Mouse (Mus musculus) neural tube, embryonic 13.5 days (tissue): ENCODE data around the gene B4galnt3. TPM values are rescaled to one million over a fixed set of nuclear protein-coding genes. Genes with fewer than 3 reads are reported as not detected.
"Not testable (repeated sequence)": the region's sequence is repeated elsewhere in the genome, so short reads cannot be mapped to it uniquely, and the experiment has no call there.

Experiments used
- ATAC-seq: fragments of 200-750 bp; cut with Nextera tagmentation; 2 replicates; pipeline ENCODE4 v1.8.0; 2017; ENCODE audit warnings: low read depth, mild to moderate bottlenecking, moderate TSS enrichment, moderate library complexity
- H3K27ac ChIP-seq: fragments of 300-500 bp; sonication (generic); replicated peaks from 2 replicates; pipeline ENCODE4 v1.5.1; 2015; ENCODE audit warnings: moderate library complexity, mild to moderate bottlenecking, inconsistent platforms
- H3K27me3 ChIP-seq: fragments of 300-500 bp; sonication (generic); 2 replicates; pipeline ENCODE4 v1.6.1; 2015; ENCODE audit warnings: mild to moderate bottlenecking, inconsistent platforms
- H3K36me3 ChIP-seq: fragments of 300-500 bp; sonication (generic); 2 replicates; pipeline ENCODE4 v1.6.1; 2015; ENCODE audit warnings: mild to moderate bottlenecking, inconsistent platforms
- H3K4me1 ChIP-seq: fragments of 300-500 bp; sonication (generic); replicated peaks from 2 replicates; pipeline ENCODE4 v1.6.1; 2015; ENCODE audit warnings: inconsistent platforms
- H3K4me2 ChIP-seq: fragments of 300-500 bp; sonication (generic); 2 replicates; pipeline ENCODE4 v1.6.1; 2015; ENCODE audit warnings: inconsistent platforms, mild to moderate bottlenecking, moderate library complexity
- H3K4me3 ChIP-seq: fragments of 300-500 bp; sonication (generic); 2 replicates; pipeline ENCODE4 v1.5.1; 2015; ENCODE audit warnings: mild to moderate bottlenecking, inconsistent platforms
- H3K9ac ChIP-seq: fragments of 300-500 bp; sonication (generic); 2 replicates; pipeline ENCODE4 v1.6.1; 2015; ENCODE audit warnings: moderate library complexity, mild to moderate bottlenecking, inconsistent platforms
- H3K9me3 ChIP-seq: fragments of 300-500 bp; sonication (generic); 2 replicates; pipeline ENCODE4 v1.6.1; 2016; ENCODE audit warnings: inconsistent platforms
- WGBS: fragments of 180-500 bp; shearing (Covaris S2); methylation state at CpG from one replicate; pipeline ENCODE4 v1.1.7; 2015; 5-methylcytosine and 5-hydroxymethylcytosine counted together
- polyA plus RNA-seq: library from polyadenylated mRNA; unstranded; fragments of >200 nt; fragmentation: Nextera tagmentation; extraction: Ambion mirVana; gene quantifications from 2 replicates; pipeline ENCODE4 v1.2.1, GENCODE M21; 2015

The B4galnt3 gene
- polyA plus RNA-seq, 1 experiment from 2014 or later, result 0.11 TPM

DNA sequence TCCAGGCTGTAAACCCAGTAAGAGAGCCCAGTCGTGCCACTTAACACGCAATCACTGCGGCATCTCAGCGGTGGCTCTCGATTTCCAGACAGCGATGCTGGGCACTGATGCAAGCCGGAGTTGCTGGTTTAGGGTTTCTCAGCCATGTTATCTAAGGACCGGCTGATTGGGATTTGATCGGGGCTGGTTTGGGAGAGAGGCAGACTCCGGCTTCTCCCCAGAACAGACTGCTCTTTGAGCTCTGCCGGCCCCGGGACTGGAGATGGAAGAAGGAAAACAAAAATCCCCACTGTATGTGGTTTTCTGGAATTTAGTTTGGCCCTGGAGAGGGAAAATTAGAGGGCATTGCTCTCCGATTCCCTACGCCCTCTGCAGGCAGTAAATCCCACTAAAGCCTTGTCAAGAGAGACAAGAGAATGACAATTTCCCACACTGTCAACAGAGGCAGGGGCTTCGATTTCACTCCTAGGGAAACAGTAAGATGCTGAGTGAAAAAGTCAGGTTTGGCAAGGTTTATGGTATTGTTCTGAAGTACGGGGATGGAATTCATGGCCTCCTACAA, 8.5 kb upstream of the B4galnt3 start:
- Histone ChIP-seq H3K27ac (0 out of 2 replicates have a peak overlapping the region, but pooled peaks have one; percentile 4), H3K36me3 (no peaks in the 10 kb centered on the region), H3K4me1 (0 out of 2 replicates have a peak, but pooled peaks cover 7% of the 10 kb centered on the region), H3K9ac (peak overlapping the region; percentile 52; the same call in 1 of the 2 replicates), H3K4me3 (peak overlapping the region; percentile 17), H3K4me2 (peak overlapping the region; percentile 44), H3K9me3 (no peaks in the 10 kb centered on the region), H3K27me3 (no peaks in the 10 kb centered on the region)
- WGBS, result 28% methylated on average over 16 of the region's 16 CpGs
- ATAC-seq, result no peak

- H3K9me3 ChIP-seq, result no peaks in the 10 kb centered on the region
- no peak overlapping the region for H3K9ac ChIP-seq
- H3K4me2 ChIP-seq, result no peak overlapping the region
- no peak for ATAC-seq
- WGBS, result 29% methylated on average over 6 of the region's 6 CpGs
- H3K4me1 ChIP-seq, result 0 out of 2 replicates have a peak, but pooled peaks cover 7% of the 10 kb centered on the region
- H3K4me3 ChIP-seq, result no peak overlapping the region
- no peak overlapping the region for H3K27ac ChIP-seq
- peaks cover 2% of the 10 kb centered on the region for H3K27me3 ChIP-seq
- no peaks in the 10 kb centered on the region for H3K36me3 ChIP-seq
Measured at GRCm38 (mm10) chr6:120301137-120301536, 6.8 kb upstream of the B4galnt3 start.

- H3K9ac ChIP-seq, H3K4me2 ChIP-seq, H3K36me3 ChIP-seq, H3K27ac ChIP-seq, H3K9me3 ChIP-seq, ATAC-seq, H3K4me3 ChIP-seq: not testable (repeated sequence)
- Histone ChIP-seq H3K4me1 (peaks cover 12% of the 10 kb centered on the region), H3K27me3 (peaks cover 47% of the 10 kb centered on the region)
- 96% methylated on average over 2 of the region's 2 CpGs for WGBS
Measured at GRCm38 (mm10) chr6:120296589-120296988, 2.2 kb upstream of the B4galnt3 start.

- peaks cover 51% of the 10 kb centered on the region for H3K27me3 ChIP-seq
- H3K27ac ChIP-seq, result no peak overlapping the region
- H3K9ac ChIP-seq, result peak overlapping the region; percentile 73
- peaks cover 12% of the 10 kb centered on the region for H3K4me1 ChIP-seq
- under 1% methylated on average over 16 of the region's 16 CpGs for WGBS
- H3K4me3 ChIP-seq, result peak overlapping the region; percentile 66
- H3K9me3 ChIP-seq, result no peaks in the 10 kb centered on the region
- H3K36me3 ChIP-seq, result no peaks in the 10 kb centered on the region
- ATAC-seq, result peak; percentile 52; the same call in 1 of the 2 replicates
- H3K4me2 ChIP-seq, result peak overlapping the region; percentile 99
Measured at GRCm38 (mm10) chr6:120294785-120295133, 400 bp upstream of the B4galnt3 start.

DNA sequence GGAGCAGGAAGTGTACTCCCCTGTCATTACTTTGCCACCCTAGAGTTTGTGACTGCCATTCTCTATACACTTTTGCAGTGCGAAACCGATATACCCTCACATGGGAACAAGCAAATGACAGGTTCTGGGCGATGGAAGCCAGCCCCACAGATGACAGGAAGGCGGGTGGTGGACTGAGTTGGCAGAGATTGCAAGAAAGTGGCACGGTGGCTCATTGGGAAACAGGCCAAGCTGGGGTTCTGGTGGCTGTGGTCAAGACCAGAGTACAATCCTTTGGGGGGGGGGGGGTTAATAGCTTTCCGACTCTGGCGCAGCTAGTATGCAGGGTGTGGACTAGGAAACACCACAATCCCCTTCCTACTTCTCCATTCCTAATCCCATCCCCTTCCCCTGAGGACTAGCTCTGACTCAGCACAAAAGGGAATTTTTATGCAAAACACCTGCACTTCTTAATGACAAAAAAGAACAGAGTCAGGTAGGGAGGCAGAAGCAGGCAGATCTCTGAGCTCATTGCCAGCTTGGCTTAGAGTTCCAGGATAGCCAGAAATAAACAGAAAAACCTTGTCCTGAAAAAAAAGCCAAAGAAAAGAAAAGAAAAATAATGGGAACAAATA, 2.9 kb downstream of the B4galnt3 start:
- Histone ChIP-seq H3K4me1 (peaks cover 12% of the 10 kb centered on the region), H3K9me3 (no peaks in the 10 kb centered on the region), H3K27me3 (peaks cover 51% of the 10 kb centered on the region), H3K4me2 (no peak overlapping the region), H3K4me3 (no peak overlapping the region), H3K27ac (no peak overlapping the region), H3K36me3 (no peaks in the 10 kb centered on the region), H3K9ac (no peak overlapping the region)
- ATAC-seq, result no peak
- WGBS, result 93% methylated on average over 7 of the region's 7 CpGs

- H3K27ac ChIP-seq, result no peak overlapping the region
- H3K4me1 ChIP-seq, result peaks cover 6% of the 10 kb centered on the region
- no peaks in the 10 kb centered on the region for H3K36me3 ChIP-seq
- WGBS, result 89% methylated on average over 4 of the region's 4 CpGs
- no peak overlapping the region for H3K9ac ChIP-seq
- H3K4me3 ChIP-seq, result no peak overlapping the region
- H3K27me3 ChIP-seq, result peaks cover 31% of the 10 kb centered on the region
- no peak for ATAC-seq
- H3K4me2 ChIP-seq, result no peak overlapping the region
- H3K9me3 ChIP-seq, result no peaks in the 10 kb centered on the region
Measured at GRCm38 (mm10) chr6:120289430-120289829, 4.9 kb downstream of the B4galnt3 start.

DNA sequence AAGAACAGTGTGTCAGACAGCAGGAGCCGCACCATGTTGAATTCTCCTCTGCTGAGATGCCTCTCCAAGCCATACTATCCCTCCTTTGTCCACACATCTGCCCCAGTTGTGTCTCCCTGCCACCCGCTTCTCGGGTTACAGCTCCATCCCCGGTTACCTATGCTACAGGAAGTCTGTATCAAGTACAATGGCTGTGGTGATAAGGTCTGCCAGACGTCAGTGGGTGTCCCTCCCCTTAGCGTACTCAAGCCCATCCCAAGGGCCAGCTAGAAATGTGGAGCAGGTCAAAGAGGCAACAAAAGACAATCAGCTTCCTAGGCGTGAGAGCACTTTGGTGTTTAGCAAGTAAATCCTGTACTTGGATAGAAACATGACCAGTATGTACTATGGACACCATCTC, 5.8 kb downstream of the B4galnt3 start:
- Histone ChIP-seq H3K36me3 (no peaks in the 10 kb centered on the region), H3K4me2 (no peak overlapping the region), H3K27me3 (peaks cover 23% of the 10 kb centered on the region), H3K4me3 (no peak overlapping the region), H3K4me1 (peaks cover under 1% of the 10 kb centered on the region; the same call in 1 of the 2 replicates), H3K27ac (no peak overlapping the region), H3K9ac (no peak overlapping the region), H3K9me3 (no peaks in the 10 kb centered on the region)
- WGBS, result 52% methylated on average over 7 of the region's 7 CpGs
- ATAC-seq, result no peak

GRCm38 (mm10) chr6:120287279-120287678, 7.1 kb downstream of the B4galnt3 start:
- no peaks in the 10 kb centered on the region for H3K36me3 ChIP-seq
- 89% methylated on average over 9 of the region's 9 CpGs for whole genome bisulfite sequencing
- H3K9me3 ChIP-seq, result no peaks in the 10 kb centered on the region
- peaks cover 10% of the 10 kb centered on the region for H3K27me3 ChIP-seq
- H3K4me2 ChIP-seq, result no peak overlapping the region
- H3K9ac ChIP-seq, result no peak overlapping the region
- no peak overlapping the region for H3K27ac ChIP-seq
- ATAC-seq, result no peak
- no peak overlapping the region for H3K4me3 ChIP-seq
- H3K4me1 ChIP-seq, result no peaks in the 10 kb centered on the region

DNA sequence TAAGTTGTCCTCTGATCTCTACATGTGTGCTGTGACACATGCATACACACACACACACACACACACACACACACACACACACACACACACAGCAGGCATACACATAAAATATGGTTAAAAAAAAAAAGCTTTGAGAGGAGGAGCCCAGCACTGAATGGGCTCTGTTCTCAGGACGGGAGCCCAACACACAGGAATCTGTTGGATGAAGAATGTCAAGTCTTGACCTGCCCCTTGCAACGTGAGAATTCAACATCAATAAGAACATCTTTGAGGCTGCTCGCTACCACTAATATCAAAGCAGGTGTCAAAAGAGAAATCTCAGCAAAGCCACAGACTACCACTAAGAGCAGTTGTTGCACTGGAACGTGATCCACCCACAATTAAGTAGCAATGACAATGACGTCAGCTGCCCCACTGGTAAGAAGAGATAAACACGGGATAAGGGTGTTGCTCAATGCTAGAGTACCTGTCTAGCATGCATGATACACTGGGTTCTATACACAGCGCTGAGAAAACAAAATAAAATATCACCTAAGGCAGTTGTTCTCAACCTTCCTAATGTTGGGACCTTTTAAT, 17.4 kb downstream of the B4galnt3 start:
- 82% methylated on average over 7 of the region's 7 CpGs for WGBS

DNA sequence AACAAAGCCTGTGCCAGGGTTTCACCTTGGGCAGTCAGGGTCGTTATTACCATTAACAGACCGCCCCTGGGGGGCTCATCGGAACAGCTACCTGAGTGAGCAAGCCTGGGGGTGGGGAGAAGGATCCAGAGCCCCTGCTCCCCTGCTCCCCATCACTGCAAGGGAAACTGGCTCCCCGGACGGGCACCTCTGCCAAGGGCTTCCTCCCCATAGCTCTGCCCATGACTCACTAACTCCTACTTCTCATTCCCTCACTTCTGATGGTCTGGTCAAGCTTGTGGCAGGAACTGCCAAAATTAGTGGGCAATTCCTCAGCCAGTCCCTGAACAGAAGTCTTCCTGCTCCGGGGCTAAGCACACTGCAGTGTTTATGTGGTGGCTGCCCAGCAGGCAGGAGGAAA, 19.1 kb downstream of the B4galnt3 start:
- 65% methylated on average over 6 of the region's 6 CpGs for WGBS
- Histone ChIP-seq H3K4me1 (no peaks in the 10 kb centered on the region), H3K27me3 (no peaks in the 10 kb centered on the region), H3K36me3 (no peaks in the 10 kb centered on the region), H3K4me3 (no peak overlapping the region), H3K27ac (no peak overlapping the region), H3K9me3 (no peaks in the 10 kb centered on the region), H3K9ac (no peak overlapping the region), H3K4me2 (no peak overlapping the region)
- no peak for ATAC-seq

More for the DNA sequence above, 17.4 kb downstream of the B4galnt3 start:
- no peaks in the 10 kb centered on the region for H3K9me3 ChIP-seq
- H3K36me3 ChIP-seq, result no peaks in the 10 kb centered on the region
- no peak overlapping the region for H3K4me3 ChIP-seq
- H3K4me1 ChIP-seq, result no peaks in the 10 kb centered on the region
- ATAC-seq, result no peak
- H3K9ac ChIP-seq, result no peak overlapping the region
- no peaks in the 10 kb centered on the region for H3K27me3 ChIP-seq
- no peak overlapping the region for H3K4me2 ChIP-seq
- H3K27ac ChIP-seq, result no peak overlapping the region

DNA sequence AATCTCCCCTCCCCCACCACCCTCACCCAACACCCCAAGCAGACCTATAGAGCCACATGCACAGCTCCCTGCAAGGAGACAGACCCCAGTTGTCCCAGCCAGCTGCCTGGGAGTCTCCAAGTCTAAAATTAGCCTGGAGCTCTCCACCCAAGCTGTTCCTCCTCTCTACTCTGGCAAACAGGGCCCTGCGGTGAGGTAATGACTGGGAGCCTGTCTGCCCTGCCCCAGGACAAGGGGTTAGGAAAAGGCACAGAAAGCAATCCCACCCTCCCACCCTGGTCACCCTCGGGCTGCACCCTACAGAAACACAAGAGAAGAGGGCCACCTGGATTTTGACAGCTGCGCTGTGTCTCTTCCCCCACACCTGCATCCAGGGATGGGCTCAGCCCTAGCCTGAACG, 19.5 kb downstream of the B4galnt3 start:
- Histone ChIP-seq H3K4me3 (no peak overlapping the region), H3K36me3 (no peaks in the 10 kb centered on the region), H3K27ac (no peak overlapping the region), H3K4me1 (no peaks in the 10 kb centered on the region), H3K9ac (no peak overlapping the region), H3K27me3 (no peaks in the 10 kb centered on the region), H3K9me3 (no peaks in the 10 kb centered on the region), H3K4me2 (no peak overlapping the region)
- 53% methylated on average over 4 of the region's 4 CpGs for WGBS
- no peak for ATAC-seq

GRCm38 (mm10) chr6:120274181-120274580, 20.2 kb downstream of the B4galnt3 start:
- Histone ChIP-seq H3K27ac (no peak overlapping the region), H3K9ac (no peak overlapping the region), H3K36me3 (no peaks in the 10 kb centered on the region), H3K4me2 (no peak overlapping the region), H3K9me3 (no peaks in the 10 kb centered on the region), H3K4me1 (no peaks in the 10 kb centered on the region), H3K4me3 (no peak overlapping the region), H3K27me3 (no peaks in the 10 kb centered on the region)
- WGBS, result 84% methylated on average over 8 of the region's 8 CpGs
- no peak for ATAC-seq
